Mouse (Mus musculus) midbrain, embryonic 10.5 days (tissue): Measurements from ENCODE around the gene Meis2. TPM values are rescaled to one million over a fixed set of nuclear protein-coding genes. Genes with fewer than 3 reads are reported as not detected.

Experiments
- DNase-seq: peaks from one replicate; pipeline ENCODE4 v3.0.0-alpha.2; 2017; ENCODE audit warnings: low spot score
- H3K27ac ChIP-seq: fragments of 300-500 bp; sonication (generic); replicated peaks from 2 replicates; pipeline ENCODE4 v1.5.1; 2016; ENCODE audit warnings: mild to moderate bottlenecking
- H3K27me3 ChIP-seq: fragments of 300-500 bp; sonication (generic); 2 replicates; pipeline ENCODE4 v1.6.1; 2016; ENCODE audit warnings: low read depth, mild to moderate bottlenecking; ENCODE audit not compliant: poor library complexity, severe bottlenecking
- H3K36me3 ChIP-seq: fragments of 300-500 bp; sonication (generic); 2 replicates; pipeline ENCODE4 v1.6.1; 2016; ENCODE audit warnings: mild to moderate bottlenecking, moderate library complexity
- H3K4me1 ChIP-seq: fragments of 300-500 bp; sonication (generic); 2 replicates; pipeline ENCODE4 v1.6.1; 2016
- H3K4me3 ChIP-seq: fragments of 300-500 bp; sonication (generic); 2 replicates; pipeline ENCODE4 v1.5.1; 2016; ENCODE audit warnings: mild to moderate bottlenecking, moderate library complexity
- H3K9me3 ChIP-seq: fragments of 300-500 bp; sonication (generic); replicated peaks from 2 replicates; pipeline ENCODE4 v1.6.1; 2016; ENCODE audit warnings: mild to moderate bottlenecking
- WGBS: fragments of 180-500 bp; shearing (Covaris S2); methylation state at CpG from one replicate; pipeline ENCODE4 v1.1.7; 2016; 5-methylcytosine and 5-hydroxymethylcytosine counted together
- polyA plus RNA-seq: library from polyadenylated mRNA; unstranded; fragments of >200 nt; fragmentation: Nextera tagmentation; extraction: Ambion mirVana; gene quantifications from 2 replicates; pipeline ENCODE4 v1.2.1, GENCODE M21; 2016

Gene Meis2
- polyA plus RNA-seq, 1 experiment from 2014 or later: 34.4 TPM

DNA sequence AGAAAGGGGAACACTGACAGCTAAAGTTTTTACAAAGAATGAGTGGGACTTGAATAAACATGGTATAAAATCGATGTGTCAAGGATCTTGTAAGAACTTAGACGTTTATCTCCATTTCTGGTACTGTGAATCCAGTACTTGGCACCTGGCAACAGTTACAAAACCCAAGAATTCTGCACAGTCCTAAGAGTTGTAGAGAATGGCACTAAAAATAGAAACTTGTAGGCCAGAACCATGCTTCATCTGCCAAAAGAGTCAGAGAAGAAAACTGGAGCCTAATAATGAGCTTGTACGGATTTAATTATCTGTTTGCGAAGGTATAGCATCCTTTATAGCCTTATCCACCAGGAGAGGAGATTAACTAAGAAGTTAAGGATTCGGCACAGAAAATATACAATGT is 42.8 kb downstream of the Meis2 start:
- Histone ChIP-seq H3K4me1 (peaks cover 49% of the 10 kb centered on the region), H3K4me3 (no peak overlapping the region), H3K27ac (no peak overlapping the region), H3K9me3 (no peaks in the 10 kb centered on the region), H3K36me3 (peaks cover 32% of the 10 kb centered on the region), H3K27me3 (peaks cover 2% of the 10 kb centered on the region)
- WGBS: 88% methylated on average over 5 of the region's 5 CpGs
- DNase-seq: no peak

DNA sequence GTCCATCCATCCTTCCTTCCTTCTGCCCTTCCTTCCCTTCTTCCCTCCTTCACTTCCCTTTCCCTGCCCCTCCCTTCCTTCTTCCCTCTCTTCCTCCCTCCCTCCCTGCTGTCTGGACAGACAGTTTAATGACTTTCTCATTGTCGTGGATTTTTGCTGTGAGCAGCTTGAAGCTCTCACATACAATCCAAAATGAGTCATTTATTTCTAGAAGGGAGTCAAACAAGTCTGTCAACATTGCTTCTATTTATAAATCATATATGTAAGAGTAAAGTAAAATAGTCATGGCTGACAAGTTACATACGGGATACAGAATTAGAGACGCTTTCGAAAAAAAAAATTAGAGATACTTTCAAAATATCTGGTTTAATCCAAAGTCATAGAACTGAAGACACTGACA is 43.7 kb downstream of the Meis2 start:
- Histone ChIP-seq H3K4me3 (no peak overlapping the region), H3K9me3 (no peaks in the 10 kb centered on the region), H3K4me1 (peaks cover 53% of the 10 kb centered on the region), H3K36me3 (peaks cover 30% of the 10 kb centered on the region), H3K27ac (peak overlapping the region; percentile 88), H3K27me3 (peaks cover 10% of the 10 kb centered on the region)
- DNase-seq: no peak
- 74% methylated on average over 4 of the region's 4 CpGs for WGBS

GRCm38 (mm10) chr2:116021046-116021445 is 44.6 kb downstream of the Meis2 start:
- Histone ChIP-seq H3K27ac (peak overlapping the region; percentile 88), H3K9me3 (no peaks in the 10 kb centered on the region), H3K4me1 (peaks cover 53% of the 10 kb centered on the region), H3K4me3 (peak overlapping the region; percentile 35), H3K27me3 (peaks cover 10% of the 10 kb centered on the region), H3K36me3 (peaks cover 22% of the 10 kb centered on the region)
- peak; percentile 59 for DNase-seq
- under 1% methylated on average over 9 of the region's 9 CpGs for WGBS

GRCm38 (mm10) chr2:116020451-116020951 is 45.1 kb downstream of the Meis2 start:
- WGBS: 2% methylated on average over 5 of the region's 5 CpGs
- peaks cover 24% of the 10 kb centered on the region for H3K36me3 ChIP-seq
- H3K9me3 ChIP-seq: no peaks in the 10 kb centered on the region
- DNase-seq: peak; percentile 55
- H3K4me1 ChIP-seq: peaks cover 53% of the 10 kb centered on the region
- H3K27ac ChIP-seq: peak overlapping the region; percentile 88
- H3K4me3 ChIP-seq: peak overlapping the region; percentile 35
- peaks cover 13% of the 10 kb centered on the region for H3K27me3 ChIP-seq

DNA sequence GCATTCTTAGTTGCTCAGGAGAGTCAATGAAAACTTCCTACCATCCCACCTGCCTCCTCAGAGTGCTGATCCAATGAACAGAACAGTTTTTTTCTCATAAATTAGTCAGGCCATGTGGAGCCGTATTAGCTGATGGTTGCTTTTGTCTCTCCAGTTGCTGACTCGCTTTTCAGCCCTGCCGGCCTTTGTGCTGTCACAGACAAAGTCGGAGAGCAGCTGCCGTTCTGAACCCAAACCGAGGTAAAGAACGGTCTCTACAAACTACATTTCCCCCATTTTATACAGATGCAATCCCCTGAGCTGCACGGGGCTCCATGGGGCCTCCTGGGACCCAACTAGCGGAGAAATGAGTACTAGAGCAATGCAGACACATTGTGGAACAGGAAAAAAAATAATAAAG is 45.7 kb downstream of the Meis2 start:
- Histone ChIP-seq H3K9me3 (no peaks in the 10 kb centered on the region), H3K36me3 (peaks cover 23% of the 10 kb centered on the region), H3K27ac (peak overlapping the region; percentile 88), H3K27me3 (peaks cover 16% of the 10 kb centered on the region), H3K4me3 (peak overlapping the region; percentile 35), H3K4me1 (peaks cover 53% of the 10 kb centered on the region)
- 10% methylated on average over 9 of the region's 9 CpGs for WGBS
- peak; percentile 70 for DNase-seq

- Histone ChIP-seq H3K4me1 (peaks cover 53% of the 10 kb centered on the region), H3K9me3 (no peaks in the 10 kb centered on the region), H3K27ac (peak overlapping the region; percentile 88), H3K36me3 (peaks cover 20% of the 10 kb centered on the region), H3K27me3 (peaks cover 17% of the 10 kb centered on the region), H3K4me3 (peak overlapping the region; percentile 35)
- WGBS: 18% methylated on average over 6 of the region's 6 CpGs
- DNase-seq: peak; percentile 50
These were observed 46.2 kb downstream of the Meis2 start for GRCm38 (mm10) chr2:116019466-116019794.

GRCm38 (mm10) chr2:116018781-116019465 is 46.7 kb downstream of the Meis2 start:
- H3K4me3 ChIP-seq: peak overlapping the region; percentile 35; the same call in 1 of the 2 replicates
- H3K9me3 ChIP-seq: no peaks in the 10 kb centered on the region
- 35% methylated on average over 10 of the region's 10 CpGs for WGBS
- DNase-seq: no peak
- peaks cover 22% of the 10 kb centered on the region for H3K27me3 ChIP-seq
- H3K27ac ChIP-seq: peak overlapping the region; percentile 88
- peaks cover 53% of the 10 kb centered on the region for H3K4me1 ChIP-seq
- H3K36me3 ChIP-seq: peaks cover 15% of the 10 kb centered on the region

GRCm38 (mm10) chr2:116015520-116015919 is 50.1 kb downstream of the Meis2 start:
- no peak overlapping the region for H3K27ac ChIP-seq
- H3K36me3 ChIP-seq: peaks cover 14% of the 10 kb centered on the region; the same call in 1 of the 2 replicates
- 75% methylated on average over 10 of the region's 10 CpGs for WGBS
- H3K9me3 ChIP-seq: no peaks in the 10 kb centered on the region
- DNase-seq: no peak
- H3K27me3 ChIP-seq: peaks cover 44% of the 10 kb centered on the region
- peaks cover 46% of the 10 kb centered on the region for H3K4me1 ChIP-seq
- H3K4me3 ChIP-seq: no peak overlapping the region

- Histone ChIP-seq H3K4me3 (no peak overlapping the region), H3K27me3 (peaks cover 67% of the 10 kb centered on the region), H3K36me3 (0 out of 2 replicates have a peak, but pooled peaks cover 4% of the 10 kb centered on the region), H3K27ac (peak overlapping the region; percentile 86), H3K4me1 (peaks cover 49% of the 10 kb centered on the region), H3K9me3 (no peaks in the 10 kb centered on the region)
- WGBS: 8% methylated on average over 6 of the region's 6 CpGs
- no peak for DNase-seq
These were observed 55.2 kb downstream of the Meis2 start for GRCm38 (mm10) chr2:116010469-116010868.

DNA sequence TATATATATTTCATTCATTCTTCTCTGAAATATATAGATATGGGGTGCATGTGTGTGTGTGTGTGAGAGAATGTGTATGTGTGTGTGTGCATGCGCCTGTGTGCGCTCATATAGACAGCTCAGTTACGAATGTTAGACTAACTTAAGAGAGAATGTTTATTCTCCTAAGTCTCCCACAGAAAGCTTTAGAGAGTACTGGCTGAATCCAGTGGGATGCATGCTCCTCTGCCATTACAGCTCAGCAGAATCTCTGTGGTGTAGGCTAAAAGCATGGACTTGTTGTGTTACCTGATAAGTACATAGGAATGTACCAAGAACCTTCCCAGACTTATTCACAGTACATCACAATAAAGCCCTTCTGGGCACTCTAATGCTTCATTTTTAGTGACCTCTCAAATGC is 55.6 kb downstream of the Meis2 start:
- peaks cover 49% of the 10 kb centered on the region for H3K4me1 ChIP-seq
- 0 out of 2 replicates have a peak, but pooled peaks cover 3% of the 10 kb centered on the region for H3K36me3 ChIP-seq
- peak overlapping the region; percentile 86 for H3K27ac ChIP-seq
- no peaks in the 10 kb centered on the region for H3K9me3 ChIP-seq
- WGBS: 73% methylated on average over 3 of the region's 3 CpGs
- peaks cover 69% of the 10 kb centered on the region for H3K27me3 ChIP-seq
- no peak for DNase-seq
- no peak overlapping the region for H3K4me3 ChIP-seq

GRCm38 (mm10) chr2:116009097-116009970 is 56.3 kb downstream of the Meis2 start:
- H3K36me3 ChIP-seq: 0 out of 2 replicates have a peak, but pooled peaks cover 5% of the 10 kb centered on the region
- H3K9me3 ChIP-seq: no peaks in the 10 kb centered on the region
- peak overlapping the region; percentile 47 for H3K4me3 ChIP-seq
- WGBS: 4% methylated on average over 20 of the region's 20 CpGs
- peak overlapping the region; percentile 86 for H3K27ac ChIP-seq
- H3K27me3 ChIP-seq: peaks cover 75% of the 10 kb centered on the region
- DNase-seq: peak; percentile 85
- peaks cover 49% of the 10 kb centered on the region for H3K4me1 ChIP-seq

DNA sequence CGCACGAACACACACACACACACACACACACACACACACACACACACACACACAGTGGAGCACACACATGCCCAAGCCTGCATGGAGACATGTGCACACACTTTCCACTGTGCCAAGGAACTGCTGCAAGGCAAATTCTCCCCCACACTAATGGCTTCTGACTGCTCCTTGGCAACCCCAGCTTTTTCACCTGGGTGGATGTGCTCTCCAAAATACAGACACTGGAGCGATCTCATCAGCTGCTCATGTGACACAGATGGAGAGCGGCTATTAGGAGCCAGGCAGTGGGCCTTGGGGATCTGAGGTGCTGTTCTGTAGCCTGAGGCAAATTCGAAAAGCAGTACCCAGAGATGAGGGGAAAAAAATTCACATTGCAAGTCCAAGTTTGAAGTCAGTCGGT is 63.3 kb downstream of the Meis2 start:
- no peaks in the 10 kb centered on the region for H3K9me3 ChIP-seq
- no peak for DNase-seq
- H3K27ac ChIP-seq: no peak overlapping the region
- H3K27me3 ChIP-seq: peaks cover 87% of the 10 kb centered on the region
- peaks cover 28% of the 10 kb centered on the region for H3K36me3 ChIP-seq
- WGBS: 83% methylated on average over 6 of the region's 6 CpGs
- no peak overlapping the region for H3K4me3 ChIP-seq
- H3K4me1 ChIP-seq: peaks cover 47% of the 10 kb centered on the region
